Mouse (Mus musculus) liver, postnatal 0 days (tissue): ENCODE data around the gene Lmbr1.

ENCODE experiments used
- CTCF ChIP-seq: sonication (generic); IDR thresholded peaks from 2 replicates; pipeline ENCODE4 v1.5.1; 2016; ENCODE audit warnings: antibody characterized with exemption, low read depth
- EP300 ChIP-seq: IDR thresholded peaks from 2 replicates; pipeline ENCODE4 v1.6.1; 2016; ENCODE audit warnings: antibody characterized with exemption, low read depth, mild to moderate bottlenecking

DNA sequence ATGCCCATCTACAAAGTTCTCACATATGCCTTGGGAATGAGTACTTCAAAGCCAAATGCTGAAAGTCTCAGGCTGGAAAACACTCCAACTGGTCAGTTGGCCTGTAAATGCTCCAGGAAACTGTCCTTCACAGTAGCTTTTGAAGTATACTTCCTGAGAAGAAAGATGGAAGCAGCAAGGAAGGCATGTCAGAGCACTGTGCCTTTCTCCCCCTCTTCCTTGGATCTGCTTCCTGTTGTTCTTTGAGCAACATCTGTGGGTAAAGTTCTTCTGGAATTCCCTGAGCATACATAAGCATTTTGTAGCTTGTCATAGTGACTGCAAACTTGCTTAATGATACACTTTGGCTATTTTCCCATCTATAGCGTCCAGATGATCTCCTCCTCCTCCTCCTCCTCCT lies 9.4 kb upstream of the Lmbr1 start:
- TF ChIP-seq EP300 (no peak), CTCF (no peak)
